Mouse (Mus musculus) liver, embryonic 11.5 days (tissue): ENCODE data around the gene Mslnl. TPM values are rescaled to one million over a fixed set of nuclear protein-coding genes. Genes with fewer than 3 reads are reported as not detected.

Source experiments
- ATAC-seq: fragments of 200-750 bp; cut with Nextera tagmentation; replicated peaks from 2 replicates; pipeline ENCODE4 v1.8.0; 2017; ENCODE audit warnings: moderate number of reproducible peaks, mild to moderate bottlenecking, moderate TSS enrichment, moderate library complexity; ENCODE audit not compliant: low FRiP score
- DNase-seq: peaks from one replicate; pipeline ENCODE4 v3.0.0-alpha.2; 2017; ENCODE audit warnings: low spot score
- H3K27ac ChIP-seq: fragments of 300-500 bp; sonication (generic); 2 replicates; pipeline ENCODE4 v1.5.1; 2014; ENCODE audit warnings: mild to moderate bottlenecking, low read depth, low read length, control low read depth
- H3K27me3 ChIP-seq: fragments of 300-500 bp; sonication (generic); replicated peaks from 2 replicates; pipeline ENCODE4 v1.6.1; 2014; ENCODE audit warnings: low read length, mixed read lengths; ENCODE audit not compliant: control insufficient read depth, insufficient read depth
- H3K36me3 ChIP-seq: fragments of 300-500 bp; sonication (generic); 2 replicates; pipeline ENCODE4 v1.6.1; 2014; ENCODE audit warnings: mild to moderate bottlenecking, low read length, moderate library complexity, mixed read lengths; ENCODE audit not compliant: control insufficient read depth, insufficient read depth
- H3K4me1 ChIP-seq: fragments of 300-500 bp; sonication (generic); replicated peaks from 2 replicates; pipeline ENCODE4 v1.6.1; 2014; ENCODE audit warnings: low read length, mixed read lengths; ENCODE audit not compliant: control insufficient read depth, insufficient read depth
- H3K4me2 ChIP-seq: fragments of 300-500 bp; sonication (generic); 2 replicates; pipeline ENCODE4 v1.6.1; 2014; ENCODE audit warnings: mild to moderate bottlenecking, control low read depth, moderate library complexity
- H3K4me3 ChIP-seq: fragments of 300-500 bp; sonication (generic); 2 replicates; pipeline ENCODE4 v1.5.1; 2014; ENCODE audit warnings: low read depth, low read length, control low read depth
- H3K9ac ChIP-seq: fragments of 300-500 bp; sonication (generic); 2 replicates; pipeline ENCODE4 v1.6.1; 2014; ENCODE audit warnings: low read depth, low read length, control low read depth
- H3K9me3 ChIP-seq: fragments of 300-500 bp; sonication (generic); 2 replicates; pipeline ENCODE4 v1.6.1; 2016; ENCODE audit warnings: low read length, inconsistent platforms, mixed read lengths; ENCODE audit not compliant: control insufficient read depth
- WGBS: fragments of 180-500 bp; shearing (Covaris S2); extraction: QIAGEN DNeasy Blood & Tissue Kit; methylation state at CpG from one replicate; pipeline ENCODE4 v1.1.7; 2014; 5-methylcytosine and 5-hydroxymethylcytosine counted together
- polyA plus RNA-seq: library from polyadenylated mRNA; unstranded; fragments of >200 nt; fragmentation: Nextera tagmentation; extraction: Ambion mirVana; gene quantifications from 2 replicates; pipeline ENCODE4 v1.2.1, GENCODE M21; 2014

Gene Mslnl
- polyA plus RNA-seq, 1 experiment from 2014 or later = not detected

- 31% methylated on average over 3 of the region's 3 CpGs for WGBS
- Histone ChIP-seq H3K4me1 (no peaks in the 10 kb centered on the region), H3K4me2 (no peak overlapping the region), H3K9me3 (no peaks in the 10 kb centered on the region), H3K36me3 (no peaks in the 10 kb centered on the region), H3K27ac (no peak overlapping the region), H3K27me3 (peaks cover 3% of the 10 kb centered on the region; the same call in 1 of the 2 replicates), H3K4me3 (no peak overlapping the region), H3K9ac (no peak overlapping the region)
- ATAC-seq (no peak), DNase-seq (no peak)
Measured at GRCm38 (mm10) chr17:25762591-25762990, 26.7 kb downstream of the Mslnl start.

GRCm38 (mm10) chr17:25765886-25766285, 30.0 kb downstream of the Mslnl start:
- H3K4me1 ChIP-seq = no peaks in the 10 kb centered on the region
- 71% methylated on average over 5 of the region's 5 CpGs for WGBS
- no peak overlapping the region for H3K27ac ChIP-seq
- DNase-seq (no peak), ATAC-seq (no peak)
- no peak overlapping the region for H3K9ac ChIP-seq
- H3K4me3 ChIP-seq = no peak overlapping the region
- peaks cover 3% of the 10 kb centered on the region; the same call in 1 of the 2 replicates for H3K27me3 ChIP-seq
- no peak overlapping the region for H3K4me2 ChIP-seq
- H3K36me3 ChIP-seq = no peaks in the 10 kb centered on the region
- no peaks in the 10 kb centered on the region for H3K9me3 ChIP-seq

- DNase-seq (no peak), ATAC-seq (no peak)
- Histone ChIP-seq H3K36me3 (no peaks in the 10 kb centered on the region), H3K27me3 (peaks cover 6% of the 10 kb centered on the region; the same call in 1 of the 2 replicates), H3K4me3 (no peak overlapping the region), H3K27ac (no peak overlapping the region), H3K4me2 (no peak overlapping the region), H3K4me1 (peaks cover 6% of the 10 kb centered on the region), H3K9me3 (no peaks in the 10 kb centered on the region), H3K9ac (no peak overlapping the region)
- WGBS = 53% methylated on average over 9 of the region's 9 CpGs
Measured at GRCm38 (mm10) chr17:25769331-25769730, 33.5 kb downstream of the Mslnl start.

- ATAC-seq (peak; percentile 83), DNase-seq (peak; percentile 99)
- Histone ChIP-seq H3K27me3 (peaks cover 3% of the 10 kb centered on the region; the same call in 1 of the 2 replicates), H3K4me2 (peak within 1 kb of the TSS; percentile 91), H3K4me1 (peaks cover 10% of the 10 kb centered on the region), H3K4me3 (peak within 1 kb of the TSS; percentile 71), H3K36me3 (peaks cover 5% of the 10 kb centered on the region; the same call in 1 of the 2 replicates), H3K27ac (no peak within 1 kb of the TSS), H3K9ac (peak within 1 kb of the TSS; percentile 75), H3K9me3 (no peaks in the 10 kb centered on the region)
- under 1% methylated on average over 37 of the region's 37 CpGs for WGBS
Measured at GRCm38 (mm10) chr17:25773549-25774120, 37.8 kb downstream of the Mslnl start, which contains the start of gene Narfl. Gene Narfl (plus strand): TSS chr17:25773776.

- Histone ChIP-seq H3K4me3 (no peak overlapping the region), H3K9me3 (no peaks in the 10 kb centered on the region), H3K4me2 (no peak overlapping the region), H3K36me3 (peaks cover 8% of the 10 kb centered on the region), H3K27ac (no peak overlapping the region), H3K9ac (no peak overlapping the region), H3K4me1 (peaks cover 10% of the 10 kb centered on the region), H3K27me3 (0 out of 2 replicates have a peak, but pooled peaks cover 3% of the 10 kb centered on the region)
- WGBS = 77% methylated on average over 10 of the region's 10 CpGs
- no peak for DNase-seq
- no peak for ATAC-seq
Measured at GRCm38 (mm10) chr17:25775318-25776062, 39.6 kb downstream of the Mslnl start.

GRCm38 (mm10) chr17:25777948-25778347, 42.1 kb downstream of the Mslnl start:
- Histone ChIP-seq H3K4me2 (no peak overlapping the region), H3K4me1 (peaks cover 10% of the 10 kb centered on the region), H3K27me3 (no peaks in the 10 kb centered on the region), H3K4me3 (no peak overlapping the region), H3K9ac (no peak overlapping the region), H3K36me3 (peaks cover 27% of the 10 kb centered on the region), H3K9me3 (no peaks in the 10 kb centered on the region), H3K27ac (no peak overlapping the region)
- ATAC-seq = no peak
- WGBS = 91% methylated on average over 5 of the region's 5 CpGs
- DNase-seq = no peak

DNA sequence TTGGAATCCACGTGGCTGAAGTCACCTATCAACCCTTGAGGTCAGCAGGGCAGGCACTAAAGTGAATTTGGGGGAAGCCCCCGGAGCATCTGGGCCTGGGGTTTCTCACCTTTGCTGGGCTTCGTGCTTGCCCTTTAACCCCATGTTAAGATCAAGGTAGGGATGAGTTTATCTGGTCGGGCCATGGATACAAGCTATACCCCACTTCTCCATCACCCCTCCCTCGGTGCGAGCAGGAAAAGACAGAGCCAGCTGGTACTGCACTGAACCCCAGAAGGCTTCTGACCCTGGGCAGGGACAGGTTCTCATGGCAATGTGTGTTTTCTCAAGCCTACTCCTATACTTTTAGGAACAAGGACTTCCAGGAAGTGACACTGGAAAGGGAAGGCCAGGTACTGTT, 45.5 kb downstream of the Mslnl start:
- H3K36me3 ChIP-seq = peaks cover 29% of the 10 kb centered on the region
- H3K4me3 ChIP-seq = no peak overlapping the region
- H3K9ac ChIP-seq = no peak overlapping the region
- 81% methylated on average over 6 of the region's 6 CpGs for WGBS
- no peak overlapping the region for H3K27ac ChIP-seq
- DNase-seq (no peak), ATAC-seq (no peak)
- no peaks in the 10 kb centered on the region for H3K27me3 ChIP-seq
- H3K4me1 ChIP-seq = peaks cover 9% of the 10 kb centered on the region
- H3K9me3 ChIP-seq = no peaks in the 10 kb centered on the region
- no peak overlapping the region for H3K4me2 ChIP-seq

GRCm38 (mm10) chr17:25783086-25783485, 47.2 kb downstream of the Mslnl start:
- Histone ChIP-seq H3K9ac (no peak overlapping the region), H3K4me2 (no peak overlapping the region), H3K4me1 (peaks cover 9% of the 10 kb centered on the region), H3K9me3 (no peaks in the 10 kb centered on the region), H3K36me3 (peaks cover 26% of the 10 kb centered on the region), H3K27me3 (no peaks in the 10 kb centered on the region), H3K27ac (no peak overlapping the region), H3K4me3 (no peak overlapping the region)
- WGBS = 85% methylated on average over 7 of the region's 7 CpGs
- ATAC-seq (no peak), DNase-seq (no peak)
